Mouse (Mus musculus) layer of hippocampus, postnatal 25 days (tissue): ENCODE measurements around the gene Gm21739. TPM values are rescaled to one million over a fixed set of nuclear protein-coding genes. Genes with fewer than 3 reads are reported as not detected.
"Not testable (repeated sequence)": the region's sequence is repeated elsewhere in the genome, so short reads cannot be mapped to it uniquely, and the experiment has no call there.

Experiments used
- DNase-seq, 2 experiments: peaks; one replicate each; pipeline ENCODE4 v3.0.0; 2022; ENCODE audit warnings: mixed read lengths in 2 of 2, low spot score in 1 of 2; ENCODE audit errors: extremely low spot score in 1 of 2
- total RNA-seq, 2 experiments: library from RNA; stranded (reverse); gene quantifications; 2 replicates each; pipeline ENCODE4 v1.2.3; 2021

Gm21739 gene
- total RNA-seq = not detected

DNA sequence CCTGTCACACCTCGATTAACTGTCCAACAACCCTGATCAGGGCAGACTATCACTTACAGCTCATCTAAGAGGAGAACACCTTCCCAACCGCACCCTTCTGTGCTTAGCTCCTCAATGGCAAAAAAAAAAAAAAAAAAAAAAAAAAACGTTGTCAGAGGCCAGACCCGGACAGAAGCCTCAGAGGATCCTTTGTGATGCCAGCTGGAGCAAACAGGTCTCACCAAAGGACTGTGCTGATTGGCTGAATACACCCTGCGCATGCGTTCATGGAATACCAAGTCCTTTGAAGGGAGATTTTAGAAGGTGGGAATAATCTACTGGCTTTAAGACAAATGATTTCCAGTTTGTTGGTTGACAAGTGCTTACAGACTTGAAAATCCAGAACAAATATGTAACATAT is at the start of gene Gm21739:
Gm21739 (minus strand) TSS at position 101 of the 400 bp plus-strand sequence.
- DNase-seq = not testable (repeated sequence)
